Mouse (Mus musculus) heart, adult 2 months (tissue): Measurements from ENCODE around the gene Arhgap32. TPM values are rescaled to one million over a fixed set of nuclear protein-coding genes. Genes with fewer than 3 reads are reported as not detected.

Experiments
- DNase-seq, 2 experiments: peaks; one replicate each; pipeline ENCODE4 v3.0.0; 2021
- H3K27ac ChIP-seq: fragments of 200-600 bp; 2 replicates; pipeline ENCODE4 v1.8.1; 2022
- H3K27me3 ChIP-seq: fragments of 200-500 bp; 2 replicates; pipeline ENCODE4 v1.6.1; 2012; ENCODE audit warnings: mild to moderate bottlenecking, low read length, inconsistent platforms, mixed read lengths; ENCODE audit not compliant: control insufficient read depth, insufficient read depth
- H3K36me3 ChIP-seq: fragments of 200-500 bp; 2 replicates; pipeline ENCODE4 v1.6.1; 2012; ENCODE audit warnings: low read length, inconsistent platforms; ENCODE audit not compliant: control insufficient read depth, insufficient read depth
- H3K4me1 ChIP-seq: fragments of 200-500 bp; 2 replicates; pipeline ENCODE4 v1.6.1; 2011; ENCODE audit warnings: low read length; ENCODE audit not compliant: control insufficient read depth, insufficient read depth
- H3K4me3 ChIP-seq: fragments of 200-600 bp; 2 replicates; pipeline ENCODE4 v1.8.1; 2022
- H3K79me2 ChIP-seq: fragments of 200-500 bp; replicated peaks from 2 replicates; pipeline ENCODE4 v1.6.1; 2012; ENCODE audit warnings: mild to moderate bottlenecking, inconsistent platforms, low read length, moderate library complexity, mixed read lengths; ENCODE audit not compliant: control insufficient read depth, insufficient read depth
- H3K9ac ChIP-seq: fragments of 200-500 bp; 2 replicates; pipeline ENCODE4 v1.6.1; 2012; ENCODE audit warnings: low read depth, mild to moderate bottlenecking, control low read depth, inconsistent platforms, low read length, mixed read lengths
- CTCF ChIP-seq: fragments of 200-600 bp; IDR thresholded peaks from 2 replicates; pipeline ENCODE4 v1.8.1; 2022; ENCODE audit warnings: antibody characterized with exemption, mild to moderate bottlenecking, moderate library complexity
- EP300 ChIP-seq: fragments of 200-500 bp; IDR thresholded peaks from 2 replicates; pipeline ENCODE4 v1.6.1; 2011; ENCODE audit warnings: low read depth, low read length, control low read depth; ENCODE audit not compliant: insufficient read depth
- POLR2A ChIP-seq: fragments of 200-500 bp; IDR thresholded peaks from 2 replicates; pipeline ENCODE4 v1.6.1; 2011; ENCODE audit warnings: mild to moderate bottlenecking, low read depth, low read length, control low read depth; ENCODE audit not compliant: insufficient read depth
- WGBS: fragments of 180-500 bp; shearing (Covaris S2); methylation state at CpG from one replicate; pipeline ENCODE4 v1.1.7; 2018; 5-methylcytosine and 5-hydroxymethylcytosine counted together
- intact Hi-C: fragments of 180-260 bp; cut with DNase I; formaldehyde crosslinking; loops from one replicate; pipeline ENCODE4 v1.15.1; 2025
- polyA plus RNA-seq: library from polyadenylated mRNA; depleted of rRNA; stranded (reverse); fragments of >200 nt; gene quantifications from 2 replicates; pipeline ENCODE4 v1.2.3, GENCODE M21; 2012
- total RNA-seq, 2 experiments: library from RNA; stranded (reverse); gene quantifications; 2 replicates each; pipeline ENCODE4 v1.2.3; 2021

The Arhgap32 gene
- total and polyA plus RNA-seq, 3 experiments = 3.2 to 20.8 (median 18.0) TPM

GRCm38 (mm10) chr9:32242921-32243617, 127.1 kb downstream of the Arhgap32 start:
- WGBS = 97% methylated on average over 2 of the region's 2 CpGs
- no peaks in the 10 kb centered on the region for H3K79me2 ChIP-seq
- H3K27me3 ChIP-seq = no peaks in the 10 kb centered on the region
- no peak for TF ChIP-seq POLR2A
- no peak for TF ChIP-seq CTCF
- no peak for TF ChIP-seq EP300
- no peak overlapping the region for H3K9ac ChIP-seq
- no peak for DNase-seq
- H3K4me3 ChIP-seq = no peak overlapping the region
- intact Hi-C loops = no loop called here
- H3K36me3 ChIP-seq = peaks cover 2% of the 10 kb centered on the region; the same call in 1 of the 2 replicates
- no peaks in the 10 kb centered on the region; the same call in 1 of the 2 replicates for H3K4me1 ChIP-seq
- H3K27ac ChIP-seq = no peak overlapping the region

GRCm38 (mm10) chr9:32245237-32245636, 129.3 kb downstream of the Arhgap32 start:
- Histone ChIP-seq H3K79me2 (no peaks in the 10 kb centered on the region), H3K27ac (no peak overlapping the region), H3K4me3 (no peak overlapping the region), H3K9ac (no peak overlapping the region), H3K36me3 (peaks cover 2% of the 10 kb centered on the region; the same call in 1 of the 2 replicates), H3K27me3 (no peaks in the 10 kb centered on the region), H3K4me1 (no peaks in the 10 kb centered on the region; the same call in 1 of the 2 replicates)
- 66% methylated on average over 3 of the region's 3 CpGs for WGBS
- DNase-seq = no peak
- no peak for TF ChIP-seq EP300
- TF ChIP-seq CTCF = no peak
- TF ChIP-seq POLR2A = no peak
- intact Hi-C loops = no loop called here

GRCm38 (mm10) chr9:32246123-32246716, 130.3 kb downstream of the Arhgap32 start:
- no peak for DNase-seq
- WGBS = 63% methylated on average over 6 of the region's 6 CpGs
- intact Hi-C loops = no loop called here
- Histone ChIP-seq H3K79me2 (no peaks in the 10 kb centered on the region), H3K27ac (no peak overlapping the region), H3K4me3 (no peak overlapping the region), H3K36me3 (peaks cover 2% of the 10 kb centered on the region; the same call in 1 of the 2 replicates), H3K4me1 (no peaks in the 10 kb centered on the region; the same call in 1 of the 2 replicates), H3K9ac (no peak overlapping the region), H3K27me3 (no peaks in the 10 kb centered on the region)
- TF ChIP-seq POLR2A = no peak
- no peak for TF ChIP-seq CTCF
- TF ChIP-seq EP300 = no peak

GRCm38 (mm10) chr9:32250486-32250885, 134.6 kb downstream of the Arhgap32 start:
- WGBS = 68% methylated on average over 4 of the region's 4 CpGs
- Histone ChIP-seq H3K27ac (no peak overlapping the region), H3K4me3 (no peak overlapping the region), H3K27me3 (no peaks in the 10 kb centered on the region), H3K79me2 (no peaks in the 10 kb centered on the region), H3K9ac (no peak overlapping the region), H3K4me1 (no peaks in the 10 kb centered on the region), H3K36me3 (no peaks in the 10 kb centered on the region)
- intact Hi-C loops = no loop called here
- TF ChIP-seq POLR2A (no peak), EP300 (no peak), CTCF (no peak)
- no peak for DNase-seq

- intact Hi-C loops = no loop called here
- H3K9ac ChIP-seq = no peak overlapping the region
- no peaks in the 10 kb centered on the region for H3K36me3 ChIP-seq
- TF ChIP-seq CTCF = no peak
- TF ChIP-seq POLR2A = no peak
- no peak for TF ChIP-seq EP300
- H3K4me3 ChIP-seq = no peak overlapping the region
- no peaks in the 10 kb centered on the region for H3K4me1 ChIP-seq
- no peaks in the 10 kb centered on the region for H3K27me3 ChIP-seq
- H3K27ac ChIP-seq = no peak overlapping the region
- 88% methylated on average over 4 of the region's 4 CpGs for WGBS
- no peak for DNase-seq
- no peaks in the 10 kb centered on the region for H3K79me2 ChIP-seq
These were observed 137.8 kb downstream of the Arhgap32 start for GRCm38 (mm10) chr9:32253721-32254120.

- 92% methylated on average over 8 of the region's 8 CpGs for WGBS
- H3K36me3 ChIP-seq = no peaks in the 10 kb centered on the region
- no peaks in the 10 kb centered on the region for H3K4me1 ChIP-seq
- no peak for TF ChIP-seq EP300
- TF ChIP-seq CTCF = no peak
- TF ChIP-seq POLR2A = no peak
- no peaks in the 10 kb centered on the region for H3K79me2 ChIP-seq
- intact Hi-C loops = no loop called here
- H3K27ac ChIP-seq = no peak overlapping the region
- H3K27me3 ChIP-seq = no peaks in the 10 kb centered on the region
- no peak for DNase-seq
- H3K4me3 ChIP-seq = no peak overlapping the region
- no peak overlapping the region for H3K9ac ChIP-seq
These were observed 141.4 kb downstream of the Arhgap32 start for GRCm38 (mm10) chr9:32257365-32257764.
